10 mouse cellular contexts compared by ENCODE assay signal in genomic region chr10:127605251-127605547, GRCm38 (mm10). TPM values are rescaled to one million over a fixed set of nuclear protein-coding genes. Genes with fewer than 3 reads are reported as not detected.
A peak's percentile ranks its signal among the peaks of the same experiment; 100 is the strongest.
DNase-seq lines count a peak whose midpoint lies in the region; ATAC-seq and TF ChIP-seq lines count a peak whose summit lies in the region.
"Had no signal": no experiment of that assay in that cellular context is flagged by ENCODE, and none has a peak within 500 bp of the region (broad histone marks: within the 10 kb centered on the region; RNA-seq: fewer than 3 reads in every experiment).

No protein-coding gene starts in this region.

- no peak overlapping the region for H3K4me3 ChIP-seq in kidney, postnatal 0 days (replicated peaks; ENCODE audit: low read depth, low read length)
- no peak overlapping the region for H3K4me3 ChIP-seq in intestine, embryonic 16.5 days (ENCODE audit: low read length)
- H3K4me3 ChIP-seq in small intestine, adult 2 months (ENCODE audit: low read depth, low read length) = no peak overlapping the region
- H3K4me3 ChIP-seq: heart, embryonic 15.5 days; liver, embryonic 13.5 days; midbrain, embryonic 10.5 days had no signal

- H3K9me3 ChIP-seq in kidney, postnatal 0 days (replicated peaks; ENCODE audit: low read length) = no peaks in the 10 kb centered on the region
- no peaks in the 10 kb centered on the region for H3K9me3 ChIP-seq in intestine, embryonic 16.5 days (ENCODE audit: control insufficient read depth, low read length)
- H3K9me3 ChIP-seq: heart, embryonic 15.5 days; liver, embryonic 13.5 days; midbrain, embryonic 10.5 days had no signal

- peak; percentile 59 for DNase-seq in kidney, postnatal 0 days (ENCODE audit: low spot score)
- no peak for DNase-seq in kidney, adult 18-20 months
- DNase-seq in Muller cell, postnatal 12 days (ENCODE audit: inconsistent ontology term) = peak; percentile 44
- no peak for DNase-seq in ovary, postnatal 36 days (ENCODE audit: low spot score)
- DNase-seq in cerebellum, adult 8-10 months = no peak
- DNase-seq: liver, embryonic 13.5 days had no signal

- H3K9ac ChIP-seq in kidney, postnatal 0 days (ENCODE audit: low read depth, low read length) = no peak overlapping the region
- peak overlapping the region; percentile 56 for H3K9ac ChIP-seq in intestine, embryonic 16.5 days (ENCODE audit: low read depth, low read length)
- H3K9ac ChIP-seq: heart, embryonic 15.5 days; liver, embryonic 13.5 days had no signal

- no peak for TF ChIP-seq CTCF in kidney, postnatal 0 days (IDR thresholded peaks at IDR 0.05; ENCODE audit: low read depth)
- no peak for TF ChIP-seq CTCF in small intestine, adult 2 months (IDR thresholded peaks at IDR 0.05; ENCODE audit: extremely low read depth, insufficient read length, insufficient replicate concordance, low read depth, low read length)

- H3K4me2 ChIP-seq in kidney, postnatal 0 days (ENCODE audit: low read length) = no peak overlapping the region
- H3K4me2 ChIP-seq in intestine, embryonic 16.5 days (ENCODE audit: low read depth, low read length) = no peak overlapping the region
- H3K4me2 ChIP-seq: heart, embryonic 15.5 days; liver, embryonic 13.5 days had no signal

- no peak for TF ChIP-seq POLR2A in small intestine, adult 2 months (IDR thresholded peaks at IDR 0.05; ENCODE audit: low read depth, low read length)

- no peak; the same call in none of the 2 replicates for ATAC-seq in kidney, postnatal 0 days (replicated peaks; ENCODE audit: low FRiP score, low read depth)
- no peak for ATAC-seq in intestine, embryonic 16.5 days

- H3K36me3 ChIP-seq in kidney, postnatal 0 days (ENCODE audit: insufficient read depth, low read length) = 0 out of 2 replicates have a peak, but pooled peaks cover 8% of the 10 kb centered on the region
- H3K36me3 ChIP-seq in intestine, embryonic 16.5 days (ENCODE audit: control insufficient read depth, insufficient read depth, low read length) = peaks cover 7% of the 10 kb centered on the region
- H3K36me3 ChIP-seq in small intestine, adult 2 months (ENCODE audit: control insufficient read depth, insufficient read depth, low read length) = peaks cover 46% of the 10 kb centered on the region
- H3K36me3 ChIP-seq: heart, embryonic 15.5 days had no signal

- H3K27ac ChIP-seq in kidney, postnatal 0 days = peak overlapping the region; percentile 71
- peak overlapping the region; percentile 97 for H3K27ac ChIP-seq in intestine, embryonic 16.5 days (ENCODE audit: low read length)
- peak overlapping the region; percentile 99 for H3K27ac ChIP-seq in small intestine, adult 2 months (ENCODE audit: insufficient read depth, low read depth, low read length)
- H3K27ac ChIP-seq: midbrain, embryonic 10.5 days had no signal

- no peaks in the 10 kb centered on the region for H3K27me3 ChIP-seq in kidney, postnatal 0 days (ENCODE audit: insufficient read depth, low read length)
- H3K27me3 ChIP-seq in intestine, embryonic 16.5 days (replicated peaks; ENCODE audit: control insufficient read depth, insufficient read depth, low read length) = no peaks in the 10 kb centered on the region
- H3K27me3 ChIP-seq in small intestine, adult 2 months (ENCODE audit: control insufficient read depth, insufficient read depth, low read length) = no peaks in the 10 kb centered on the region
- H3K27me3 ChIP-seq: heart, embryonic 15.5 days had no signal

- WGBS in kidney, postnatal 0 days = 38% methylated on average over 8 of the region's 8 CpGs
- WGBS in intestine, embryonic 16.5 days = 77% methylated on average over 8 of the region's 8 CpGs
- 73% methylated on average over 8 of the region's 8 CpGs for WGBS in small intestine, adult 2 months

- H3K4me1 ChIP-seq in kidney, postnatal 0 days (replicated peaks; ENCODE audit: insufficient read depth, low read length) = peaks cover 39% of the 10 kb centered on the region
- H3K4me1 ChIP-seq in intestine, embryonic 16.5 days (ENCODE audit: control insufficient read depth, insufficient read depth, low read length) = peaks cover 59% of the 10 kb centered on the region
- peaks cover 33% of the 10 kb centered on the region for H3K4me1 ChIP-seq in small intestine, adult 2 months (ENCODE audit: control insufficient read depth, insufficient read depth, insufficient read length, low read length)

RNA-seq across cellular contexts. Expression of gene Lrp1, which starts 15.7 kb away (rescaled TPM):
- polyA plus RNA-seq in kidney, postnatal 0 days (2015; fragmentation: Nextera tagmentation; extraction: Ambion mirVana) = 42.6 and 44.5 TPM in 2 replicates
- polyA plus RNA-seq in intestine, embryonic 16.5 days (2015; fragmentation: Nextera tagmentation; extraction: Ambion mirVana) = 64.6 and 67.0 TPM in 2 replicates
- 82.4 and 200 TPM in 2 replicates for polyA plus RNA-seq in small intestine, adult 2 months (2012; rRNA removed)

RNA-seq across cellular contexts. Expression of gene Stat6, which starts 37.6 kb away (rescaled TPM):
- polyA plus RNA-seq in kidney, postnatal 0 days (2015; fragmentation: Nextera tagmentation; extraction: Ambion mirVana) = 26.2 and 27.0 TPM in 2 replicates
- polyA plus RNA-seq in intestine, embryonic 16.5 days (2015; fragmentation: Nextera tagmentation; extraction: Ambion mirVana) = 46.8 and 49.3 TPM in 2 replicates
- 45.7 and 101 TPM in 2 replicates for polyA plus RNA-seq in small intestine, adult 2 months (2012; rRNA removed)

Comparison
In these comparisons a context has a peak if more than half of its experiments do, and no peak if none do; other contexts are left out.
1. DNase-seq: peak in kidney, postnatal 0 days (single experiment) and Muller cell, postnatal 12 days (single experiment); none in kidney, adult 18-20 months (single experiment), ovary, postnatal 36 days (single experiment) and cerebellum, adult 8-10 months (single experiment).
2. Peak in every context shown above with its lines, with median percentiles within 50 percentile points of each other: H3K27ac ChIP-seq.